In the genomic region with DNA sequence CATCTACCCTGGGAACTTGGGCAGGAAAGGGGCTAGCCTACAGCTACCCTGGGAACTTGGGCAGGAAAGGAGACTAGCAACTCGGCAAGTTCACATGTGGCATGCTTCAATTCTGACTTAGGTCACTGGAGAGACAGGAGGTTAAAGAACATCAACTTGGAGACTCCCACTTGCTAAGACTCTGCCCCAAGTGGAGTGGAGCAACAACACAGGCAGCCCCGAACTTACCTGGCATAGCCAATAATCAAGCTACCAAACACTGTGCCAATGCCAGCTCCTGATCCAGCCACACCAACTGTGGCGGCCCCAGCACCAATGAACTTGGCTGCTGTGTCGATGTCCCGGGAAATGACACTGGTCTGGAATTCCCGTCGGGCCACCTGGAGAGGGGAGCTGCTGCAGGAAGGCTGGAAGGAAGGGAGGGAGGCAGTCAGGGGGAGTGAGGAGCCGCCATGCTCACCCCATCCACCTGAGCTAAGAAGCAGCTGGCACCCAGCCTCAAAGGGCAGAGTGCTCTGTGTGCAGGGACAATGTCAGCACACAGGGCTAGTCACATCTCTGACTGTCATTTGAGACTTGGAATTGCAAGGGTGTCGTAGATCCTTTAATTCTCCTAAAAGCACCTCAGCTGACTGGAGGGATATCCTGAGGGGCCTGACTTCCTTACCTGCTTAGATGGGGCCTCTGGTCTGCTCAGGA, we compare ENCODE assay signal across 8 mouse cellular contexts. TPM values are rescaled to one million over a fixed set of nuclear protein-coding genes. Genes with fewer than 3 reads are reported as not detected.
DNase-seq lines count a peak whose midpoint lies in the region; TF ChIP-seq lines count a peak whose summit lies in the region.
"Had no signal": no experiment of that assay in that cellular context is flagged by ENCODE, and none has a peak within 500 bp of the region (broad histone marks: within the 10 kb centered on the region; RNA-seq: fewer than 3 reads in every experiment).

No protein-coding gene starts in this region.

- H3K4me1 ChIP-seq in embryonic fibroblast, embryonic 13.5 days (ENCODE audit: control insufficient read depth, insufficient read depth, low read length), result no peaks in the 10 kb centered on the region
- H3K4me1 ChIP-seq in olfactory bulb, adult 2 months (ENCODE audit: control insufficient read depth, insufficient read depth, low read length), result peaks cover 12% of the 10 kb centered on the region

- peak overlapping the region; percentile 83; the same call in 1 of the 2 replicates for H3K4me3 ChIP-seq in embryonic fibroblast, embryonic 13.5 days (ENCODE audit: insufficient read depth, low read length)
- H3K4me3 ChIP-seq in olfactory bulb, adult 2 months (ENCODE audit: insufficient read depth, low read depth, low read length), result peak overlapping the region; percentile 18; the same call in 1 of the 2 replicates

- peak; percentile 44 for DNase-seq in kidney, adult 9 months
- no peak for DNase-seq in kidney, postnatal 14 days
- DNase-seq in kidney, postnatal 10 days, result peak; percentile 38
- no peak for DNase-seq in right cerebral cortex, postnatal 36 days (ENCODE audit: low spot score in 2 of 2)
- DNase-seq in right cerebral cortex, postnatal 25 days, result no peak

- WGBS in olfactory bulb, adult 2 months, result 77% methylated on average over 8 of the region's 9 CpGs

- no peak for TF ChIP-seq CTCF in embryonic fibroblast, embryonic 13.5 days (IDR thresholded peaks at IDR 0.05; ENCODE audit: borderline replicate concordance, insufficient read depth, low read length)
- TF ChIP-seq CTCF in olfactory bulb, adult 2 months (IDR thresholded peaks at IDR 0.05; ENCODE audit: insufficient read depth, low read depth, low read length), result no peak

- no peak for TF ChIP-seq POLR2A in embryonic fibroblast, embryonic 13.5 days (IDR thresholded peaks at IDR 0.05; ENCODE audit: low read depth, low read length)
- TF ChIP-seq POLR2A in olfactory bulb, adult 2 months (IDR thresholded peaks at IDR 0.05; ENCODE audit: insufficient read depth, low read depth, low read length), result no peak

- H3K27ac ChIP-seq in embryonic fibroblast, embryonic 13.5 days (ENCODE audit: insufficient read depth, low read length), result no peak overlapping the region
- H3K27ac ChIP-seq in olfactory bulb, adult 2 months (ENCODE audit: insufficient read depth, low read depth, low read length), result no peak overlapping the region

RNA-seq across cellular contexts. Expression of a gene that starts 2.0 kb away (rescaled TPM):
- polyA plus RNA-seq in embryonic fibroblast, embryonic 13.5 days (2011; ENCODE audit: insufficient read length, low read depth, missing spikeins), result 206 and 212 TPM in 2 replicates
- not detected in 2 replicates for polyA plus RNA-seq in olfactory bulb, adult 2 months (2012; ENCODE audit: insufficient read depth, insufficient read length, low replicate concordance, missing spikeins)

RNA-seq across cellular contexts. Expression of a gene that starts 8.3 kb away (rescaled TPM):
- polyA plus RNA-seq in embryonic fibroblast, embryonic 13.5 days (2011; ENCODE audit: insufficient read length, low read depth, missing spikeins), result 79.3 and 80.1 TPM in 2 replicates
- not detected in 2 replicates for polyA plus RNA-seq in olfactory bulb, adult 2 months (2012; ENCODE audit: insufficient read depth, insufficient read length, low replicate concordance, missing spikeins)

RNA-seq across cellular contexts. Expression of a gene that starts 38.3 kb away (rescaled TPM):
- not detected in 2 replicates for polyA plus RNA-seq in embryonic fibroblast, embryonic 13.5 days (2011; ENCODE audit: insufficient read length, low read depth, missing spikeins)
- not detected in 2 replicates for polyA plus RNA-seq in olfactory bulb, adult 2 months (2012; ENCODE audit: insufficient read depth, insufficient read length, low replicate concordance, missing spikeins)

RNA-seq across cellular contexts. Expression of a gene that starts 38.8 kb away (rescaled TPM):
- 68.4 and 71.9 TPM in 2 replicates for polyA plus RNA-seq in embryonic fibroblast, embryonic 13.5 days (2011; ENCODE audit: insufficient read length, low read depth, missing spikeins)
- not detected in 2 replicates for polyA plus RNA-seq in olfactory bulb, adult 2 months (2012; ENCODE audit: insufficient read depth, insufficient read length, low replicate concordance, missing spikeins)

RNA-seq across cellular contexts. Expression of a gene that starts 49.1 kb away (rescaled TPM):
- not detected in 2 replicates for polyA plus RNA-seq in embryonic fibroblast, embryonic 13.5 days (2011; ENCODE audit: insufficient read length, low read depth, missing spikeins)
- not detected in 2 replicates for polyA plus RNA-seq in olfactory bulb, adult 2 months (2012; ENCODE audit: insufficient read depth, insufficient read length, low replicate concordance, missing spikeins)
- polyA plus RNA-seq: forebrain, embryonic 16.5 days had no signal

Comparison
In these comparisons a context has a peak if more than half of its experiments do, and no peak if none do; other contexts are left out.
1. DNase-seq: peak in kidney, adult 9 months (single experiment) and kidney, postnatal 10 days (single experiment); none in kidney, postnatal 14 days (single experiment), right cerebral cortex, postnatal 36 days (0 of 2) and right cerebral cortex, postnatal 25 days (single experiment).